Mouse (Mus musculus): Measurements from ENCODE around the gene Tmem25.

Tmem25 gene

DNA sequence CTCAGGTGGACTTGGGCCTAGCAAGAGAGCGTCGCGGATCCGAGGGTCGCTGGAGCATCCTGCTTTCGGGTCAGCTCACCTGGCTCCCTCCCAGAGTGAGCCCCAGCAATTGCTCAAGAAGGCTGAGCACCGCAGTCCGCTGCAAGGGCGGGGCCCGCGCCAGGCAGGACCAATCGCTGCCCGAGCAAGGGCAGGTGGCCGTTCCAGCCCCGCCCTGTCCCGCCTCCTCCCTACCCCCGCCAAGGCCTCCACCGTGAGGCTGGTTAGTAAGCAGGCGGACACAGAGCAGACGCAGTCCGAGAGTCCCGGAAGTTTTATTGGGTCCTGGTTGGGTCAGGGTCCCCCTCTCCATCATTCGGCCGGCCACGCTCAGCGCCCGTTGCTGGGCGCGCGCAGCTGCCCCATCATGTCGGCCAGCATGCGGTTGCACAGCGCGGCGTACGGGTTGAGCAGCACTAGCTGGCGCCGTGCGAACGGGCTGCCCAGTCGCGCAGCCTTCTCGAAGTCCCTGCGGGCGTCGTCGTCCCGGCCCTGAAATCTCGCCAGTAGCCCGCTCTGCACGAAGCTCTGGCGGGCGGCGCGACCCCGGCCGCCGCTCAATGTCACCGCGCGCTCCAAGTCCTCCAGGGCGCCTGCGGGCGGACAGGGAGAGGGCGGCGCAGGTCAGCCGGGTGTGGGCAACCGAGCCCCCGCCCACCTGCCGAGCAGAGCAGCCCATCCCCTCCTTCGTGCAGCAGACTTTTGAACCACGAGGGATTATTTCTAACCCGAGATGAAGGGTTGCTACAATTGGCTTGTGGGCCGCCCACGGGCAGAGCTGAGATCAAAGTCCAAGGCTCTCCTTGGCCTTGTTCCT, at the start of gene Tmem25:
Tmem25 (minus strand) TSS at position 206 of the 856 bp plus-strand sequence.
- in situ Hi-C loops (cut with MboI, MseI), result no loop called here

DNA sequence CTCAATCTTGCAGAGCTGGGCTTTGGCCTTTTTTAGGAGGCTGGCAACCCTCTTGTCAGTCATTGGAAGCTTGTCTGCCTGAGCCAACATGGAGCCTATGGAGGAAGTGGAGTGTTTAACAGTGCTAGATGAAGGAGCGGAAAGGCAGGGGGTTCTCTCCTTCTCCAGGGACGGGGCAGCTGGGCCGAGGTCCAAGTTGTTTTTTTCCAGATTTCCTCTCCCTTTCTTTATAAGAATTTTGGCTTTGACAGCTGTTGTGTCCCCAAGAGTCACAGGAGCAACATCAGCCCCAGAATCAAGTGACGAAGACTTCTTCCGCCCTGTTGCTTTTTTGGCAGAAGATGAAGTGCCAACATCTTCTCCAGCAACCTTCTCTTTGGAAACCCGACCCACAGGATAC, 48.3 kb upstream of the Tmem25 start:
- in situ Hi-C loops (cut with MboI, MseI), result no loop called here

- in situ Hi-C loops (cut with MboI, MseI), result loop anchor here (5.0 kb wide), 1 partner anchor 36 kb away; no protein-coding TSS in a partner anchor
Measured at GRCm38 (mm10) chr9:44841241-44841640, 42.1 kb upstream of the Tmem25 start.

GRCm38 (mm10) chr9:44836439-44836838, 37.3 kb upstream of the Tmem25 start:
- in situ Hi-C loops (cut with MboI, MseI), result no loop called here

DNA sequence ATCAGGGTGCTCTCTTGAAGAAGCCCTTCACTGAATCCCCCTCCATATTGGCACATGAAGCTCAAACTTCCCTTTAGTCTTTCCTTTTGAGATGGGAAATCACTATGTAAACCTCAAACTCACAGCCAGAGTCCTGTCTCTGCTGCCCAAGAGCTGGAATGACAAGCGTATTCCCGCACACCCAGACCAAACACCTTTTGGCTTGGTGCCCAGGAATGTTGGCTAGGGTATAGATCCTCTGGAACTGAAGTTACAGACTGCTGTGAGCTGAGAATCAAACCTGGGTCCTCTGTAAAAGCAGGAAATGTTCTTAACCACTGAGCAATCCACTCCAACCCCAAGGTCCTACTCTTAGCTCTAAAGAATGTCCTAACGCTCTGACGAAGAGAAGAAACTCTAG, 33.2 kb upstream of the Tmem25 start:
- in situ Hi-C loops (cut with MboI, MseI), result no loop called here

GRCm38 (mm10) chr9:44830506-44830905, 31.4 kb upstream of the Tmem25 start:
- in situ Hi-C loops (cut with MboI, MseI), result no loop called here

DNA sequence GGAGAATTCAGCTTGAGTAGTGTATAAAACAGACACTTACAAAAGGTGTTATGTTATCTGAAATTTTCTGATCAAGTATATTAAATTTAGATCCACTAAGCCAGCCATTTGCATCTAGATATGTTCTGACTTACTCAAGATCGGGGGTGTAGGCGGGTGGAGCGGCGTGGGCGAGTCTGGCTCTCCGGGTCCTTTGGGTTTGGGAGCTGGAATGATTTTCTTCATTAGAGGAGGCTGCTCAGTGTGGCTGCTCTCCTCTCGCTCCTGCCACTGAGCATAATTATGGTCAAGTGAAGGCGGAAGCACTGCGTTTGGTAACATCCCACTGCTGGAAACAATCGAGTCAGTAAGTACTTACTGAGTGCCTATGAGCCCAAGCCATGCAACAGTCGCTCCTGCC, 29.8 kb upstream of the Tmem25 start:
- in situ Hi-C loops (cut with MboI, MseI), result loop anchor here (5.0 kb wide), 1 partner anchor 78 kb away; no protein-coding TSS in a partner anchor

- in situ Hi-C loops (cut with MboI, MseI), result loop anchor here (5.0 kb wide), 1 partner anchor 81 kb away; no protein-coding TSS in a partner anchor
Measured at GRCm38 (mm10) chr9:44826660-44827059, 27.6 kb upstream of the Tmem25 start.

GRCm38 (mm10) chr9:44819920-44820827, 21.1 kb upstream of the Tmem25 start:
- in situ Hi-C loops (cut with MboI, MseI), result loop anchor here (5.0 to 10.0 kb wide), 2 partner anchors 203 to 1395 kb away; no protein-coding TSS in a partner anchor

GRCm38 (mm10) chr9:44817522-44817921, 18.4 kb upstream of the Tmem25 start:
- in situ Hi-C loops (cut with MboI, MseI), result loop anchor here (10.0 kb wide), 1 partner anchor 1397 kb away; no protein-coding TSS in a partner anchor

GRCm38 (mm10) chr9:44814179-44814578, 15.1 kb upstream of the Tmem25 start:
- in situ Hi-C loops (cut with MboI, MseI), result loop anchor here (5.0 to 10.0 kb wide), 2 partner anchors 67 to 1401 kb away; no protein-coding TSS in a partner anchor

DNA sequence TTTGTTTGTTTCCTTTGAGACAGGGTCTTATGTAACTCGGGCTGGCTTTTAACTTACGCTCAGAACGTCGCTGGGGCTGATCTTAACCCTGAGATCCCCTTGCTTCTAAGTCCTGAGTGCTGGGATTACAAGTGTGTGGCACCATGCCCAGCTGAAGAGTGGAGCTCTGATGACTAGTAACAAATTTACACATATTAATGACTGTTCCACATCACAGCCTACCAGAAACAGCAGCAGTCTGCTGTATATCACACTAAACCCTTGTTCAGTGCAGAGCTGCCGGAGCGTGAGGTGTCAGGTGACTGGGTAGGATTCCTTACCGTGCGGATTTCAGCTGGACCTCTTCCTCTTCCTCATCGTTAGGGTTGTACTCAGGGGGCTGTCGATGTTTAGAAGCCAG, 11.2 kb upstream of the Tmem25 start:
- in situ Hi-C loops (cut with MboI, MseI), result loop anchor here (5.0 to 10.0 kb wide), 2 partner anchors 63 to 1404 kb away; no protein-coding TSS in a partner anchor

DNA sequence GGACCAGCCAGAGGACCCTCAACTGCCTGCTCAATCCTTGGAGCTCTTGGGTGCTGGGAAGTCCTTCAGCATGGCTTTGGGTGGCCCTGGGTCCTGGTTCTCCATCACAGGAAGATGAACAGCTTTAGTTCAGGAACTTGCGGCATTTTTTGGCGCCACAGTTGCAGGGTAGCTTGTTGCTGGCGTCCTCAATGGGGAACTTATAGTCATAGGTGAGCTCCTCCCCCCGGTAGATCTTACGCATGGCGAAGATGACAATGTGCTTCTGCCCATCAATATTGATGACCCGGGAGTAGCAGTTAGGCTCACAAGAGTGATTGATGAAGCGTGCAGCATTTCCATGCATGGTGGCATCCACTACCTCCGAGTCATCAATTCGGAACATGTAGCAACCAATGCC, 8.7 kb upstream of the Tmem25 start:
- in situ Hi-C loops (cut with MboI, MseI), result no loop called here

GRCm38 (mm10) chr9:44807141-44807540, 8.0 kb upstream of the Tmem25 start:
- in situ Hi-C loops (cut with MboI, MseI), result no loop called here

DNA sequence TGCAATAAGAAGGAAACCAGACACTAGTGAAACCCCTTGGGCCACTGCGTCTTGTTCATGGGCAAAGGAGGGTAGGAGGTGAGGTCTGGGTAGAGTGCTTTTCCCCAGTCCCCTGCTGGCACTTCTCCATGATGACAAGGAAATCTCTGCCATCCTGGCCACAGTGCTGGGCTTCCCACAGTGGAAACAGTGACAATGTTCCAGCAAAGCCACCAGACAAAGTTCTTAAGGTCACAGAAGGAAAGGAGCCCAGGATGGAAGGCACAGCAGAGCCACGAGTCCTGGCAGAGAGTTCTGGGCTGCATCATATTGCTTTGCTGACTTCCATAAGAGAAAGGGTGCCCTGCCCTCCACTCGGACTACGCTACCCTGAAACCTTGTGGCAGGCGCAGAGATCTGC, 6.4 kb upstream of the Tmem25 start:
- in situ Hi-C loops (cut with MboI, MseI), result no loop called here

- in situ Hi-C loops (cut with MboI, MseI), result no loop called here
Measured at GRCm38 (mm10) chr9:44804678-44805077, 5.6 kb upstream of the Tmem25 start.

GRCm38 (mm10) chr9:44802808-44803450, 3.8 kb upstream of the Tmem25 start, which contains the start of gene Ttc36:
Gene Ttc36 (minus strand): TSS chr9:44803072.
- in situ Hi-C loops (cut with MboI, MseI), result no loop called here

DNA sequence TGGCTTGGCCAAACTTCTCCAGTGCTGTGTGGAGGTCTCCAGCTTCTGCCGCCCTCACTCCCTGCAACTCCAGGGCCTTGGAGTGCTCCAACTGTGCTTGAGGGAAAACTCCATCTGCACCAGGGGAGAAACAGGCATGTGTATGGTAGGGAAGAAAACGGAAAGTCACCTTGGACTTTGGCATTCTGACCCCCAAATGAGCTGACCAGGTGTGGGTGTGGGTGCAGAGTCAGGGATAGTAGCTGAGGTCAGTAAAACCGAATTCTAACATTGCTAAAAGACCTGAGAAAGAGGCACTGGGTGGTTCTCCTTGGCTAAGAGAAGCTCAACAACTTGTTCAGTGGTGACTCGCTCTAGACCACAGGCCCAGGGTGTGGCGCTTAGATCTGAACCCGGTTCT, 2.6 kb upstream of the Tmem25 start:
- in situ Hi-C loops (cut with MboI, MseI), result no loop called here

- in situ Hi-C loops (cut with MboI, MseI), result no loop called here
Measured at GRCm38 (mm10) chr9:44799958-44800324, 834 bp upstream of the Tmem25 start.

DNA sequence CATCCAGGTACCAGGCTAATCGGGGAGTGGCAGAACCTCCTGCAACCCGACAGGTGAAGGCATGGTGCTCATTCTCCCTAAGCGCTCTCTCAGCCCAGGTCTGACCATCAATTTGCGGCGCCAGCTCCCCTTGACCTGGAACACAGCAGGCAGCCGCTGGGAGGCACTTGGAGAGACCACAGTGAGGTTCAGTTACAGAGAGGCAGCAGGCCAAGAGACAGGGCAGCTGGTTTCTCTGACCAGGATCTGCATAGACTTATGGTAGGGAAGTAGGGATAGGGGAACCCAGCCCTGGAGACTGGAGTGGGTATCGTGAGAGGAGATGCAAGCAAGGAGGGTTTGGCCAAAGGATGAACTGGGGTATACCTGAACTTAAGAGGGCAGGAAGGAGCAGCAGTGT, 809 bp downstream of the Tmem25 start:
- in situ Hi-C loops (cut with MboI, MseI), result no loop called here

- in situ Hi-C loops (cut with MboI, MseI), result no loop called here
Measured at GRCm38 (mm10) chr9:44792842-44793241, 6.3 kb downstream of the Tmem25 start.

Measured in T-helper 1 cell (primary cell).